Mouse (Mus musculus): ENCODE results near the gene Tesk2. TPM values are rescaled to one million over a fixed set of nuclear protein-coding genes. Genes with fewer than 3 reads are reported as not detected.

Gene Tesk2
- total RNA-seq, 1 experiment: 15.3 TPM

GRCm38 (mm10) chr4:116799901-116800300, 79.2 kb downstream of the Tesk2 start:
- no peak overlapping the region for H3K4me3 ChIP-seq (ENCODE audit: insufficient read depth in 1 of 2, low read depth in 1 of 2, low read length in 2 of 2, poor library complexity in 1 of 2, severe bottlenecking in 1 of 2)
- H3K27ac ChIP-seq (ENCODE audit: insufficient read depth, low read depth, low read length, poor library complexity, severe bottlenecking): no peak overlapping the region
- H3K36me3 ChIP-seq (ENCODE audit: control insufficient read depth, insufficient read depth, low read length, poor library complexity, severe bottlenecking): peaks cover 30% of the 10 kb centered on the region
- in situ Hi-C loops (cut with MboI; ENCODE audit: low sequenced_read_pairs in 2 of 2, unreplicated experiment in 2 of 2): loop anchor here in 1 of 2 experiments (25.0 kb wide), 1 partner anchor 337 kb away; the partner anchor contains the start of genes Btbd19, Plk3 and Tctex1d4
- DNase-seq (ENCODE audit: low read depth, low spot score): no peak
- no peaks in the 10 kb centered on the region for H3K9me3 ChIP-seq (ENCODE audit: control insufficient read depth, insufficient read depth, low read depth, low read length)
- no peak overlapping the region for H3K9ac ChIP-seq (ENCODE audit: insufficient read depth, low read depth, low read length, poor library complexity, severe bottlenecking)
- peaks cover 0 to 2% of the 10 kb centered on the region in 2 experiments; a peak in 1 of 4 replicates for H3K4me1 ChIP-seq (ENCODE audit: control insufficient read depth in 2 of 2, insufficient read depth in 2 of 2, low read length in 2 of 2, poor library complexity in 1 of 2)
- TF ChIP-seq ZNF384 (IDR thresholded peaks at IDR 0.05; ENCODE audit: low read depth, low read length): no peak
- no peak for TF ChIP-seq MAFK (IDR thresholded peaks at IDR 0.05; ENCODE audit: insufficient read depth, low read depth, low read length)
- no peak for TF ChIP-seq HCFC1 (IDR thresholded peaks at IDR 0.05; ENCODE audit: borderline replicate concordance, insufficient read depth, low read length)
- no peak for TF ChIP-seq CHD2 (IDR thresholded peaks at IDR 0.05; ENCODE audit: low read depth, low read length)
- TF ChIP-seq ZC3H11A (IDR thresholded peaks at IDR 0.05; ENCODE audit: borderline replicate concordance, low read depth, low read length): no peak

GRCm38 (mm10) chr4:116807197-116808129, 86.7 kb downstream of the Tesk2 start, which contains the start of the genes Toe1 and Mutyh:
Gene Toe1, minus strand, starts transcription at chr4:116807640.
Gene Mutyh, plus strand, starts transcription at chr4:116807723.
- Histone ChIP-seq H3K4me3 (ENCODE audit: insufficient read depth in 1 of 2, low read depth in 1 of 2, low read length in 2 of 2, poor library complexity in 1 of 2, severe bottlenecking in 1 of 2) (peak within 1 kb of the TSS; percentile 80 to 100), H3K9ac (ENCODE audit: insufficient read depth, low read depth, low read length, poor library complexity, severe bottlenecking) (peak within 1 kb of the TSS; percentile 90), H3K4me1 (ENCODE audit: control insufficient read depth in 2 of 2, insufficient read depth in 2 of 2, low read length in 2 of 2, poor library complexity in 1 of 2) (peaks cover 4 to 7% of the 10 kb centered on the region in 2 experiments; a peak in 3 of 4 replicates), H3K36me3 (ENCODE audit: control insufficient read depth, insufficient read depth, low read length, poor library complexity, severe bottlenecking) (peaks cover 30% of the 10 kb centered on the region), H3K9me3 (ENCODE audit: control insufficient read depth, insufficient read depth, low read depth, low read length) (no peaks in the 10 kb centered on the region), H3K27ac (ENCODE audit: insufficient read depth, low read depth, low read length, poor library complexity, severe bottlenecking) (peak within 1 kb of the TSS; percentile 79)
- in situ Hi-C loops (cut with MboI; ENCODE audit: low sequenced_read_pairs in 2 of 2, unreplicated experiment in 2 of 2): loop anchor here in 1 of 2 experiments (25.0 kb wide), 1 partner anchor 330 kb away; the partner anchor contains the start of genes Btbd19, Plk3 and Tctex1d4
- TF ChIP-seq HCFC1 (IDR thresholded peaks at IDR 0.05; ENCODE audit: borderline replicate concordance, insufficient read depth, low read length) (peak; percentile 86), CHD2 (IDR thresholded peaks at IDR 0.05; ENCODE audit: low read depth, low read length) (no peak)
- DNase-seq (ENCODE audit: low read depth, low spot score): peak; percentile 98

- H3K4me3 ChIP-seq (ENCODE audit: insufficient read depth in 1 of 2, low read depth in 1 of 2, low read length in 2 of 2, poor library complexity in 1 of 2, severe bottlenecking in 1 of 2): no peak overlapping the region
- H3K4me1 ChIP-seq (ENCODE audit: control insufficient read depth in 2 of 2, insufficient read depth in 2 of 2, low read length in 2 of 2, poor library complexity in 1 of 2): peaks cover 2 to 3% of the 10 kb centered on the region in 2 experiments; a peak in 2 of 4 replicates
- no peak overlapping the region for H3K9ac ChIP-seq (ENCODE audit: insufficient read depth, low read depth, low read length, poor library complexity, severe bottlenecking)
- H3K36me3 ChIP-seq (ENCODE audit: control insufficient read depth, insufficient read depth, low read length, poor library complexity, severe bottlenecking): peaks cover 12% of the 10 kb centered on the region; the same call in 1 of the 2 replicates
- no peak for TF ChIP-seq ZC3H11A (IDR thresholded peaks at IDR 0.05; ENCODE audit: borderline replicate concordance, low read depth, low read length)
- no peak for TF ChIP-seq HCFC1 (IDR thresholded peaks at IDR 0.05; ENCODE audit: borderline replicate concordance, insufficient read depth, low read length)
- no peak for TF ChIP-seq MAFK (IDR thresholded peaks at IDR 0.05; ENCODE audit: insufficient read depth, low read depth, low read length)
- TF ChIP-seq ZNF384 (IDR thresholded peaks at IDR 0.05; ENCODE audit: low read depth, low read length): no peak
- TF ChIP-seq CHD2 (IDR thresholded peaks at IDR 0.05; ENCODE audit: low read depth, low read length): no peak
- no peak for DNase-seq (ENCODE audit: low read depth, low spot score)
- no peak overlapping the region for H3K27ac ChIP-seq (ENCODE audit: insufficient read depth, low read depth, low read length, poor library complexity, severe bottlenecking)
- in situ Hi-C loops (cut with MboI; ENCODE audit: low sequenced_read_pairs in 2 of 2, unreplicated experiment in 2 of 2): loop anchor here in 1 of 2 experiments (25.0 kb wide), 1 partner anchor 326 kb away; the partner anchor contains the start of genes Btbd19, Plk3 and Tctex1d4
- no peaks in the 10 kb centered on the region for H3K9me3 ChIP-seq (ENCODE audit: control insufficient read depth, insufficient read depth, low read depth, low read length)
Measured at GRCm38 (mm10) chr4:116811012-116811411, 90.3 kb downstream of the Tesk2 start.

- in situ Hi-C loops (cut with MboI; ENCODE audit: low sequenced_read_pairs in 2 of 2, unreplicated experiment in 2 of 2): loop anchor here in 1 of 2 experiments (25.0 kb wide), 1 partner anchor 322 kb away; the partner anchor contains the start of genes Btbd19, Plk3 and Tctex1d4
- DNase-seq (ENCODE audit: low read depth, low spot score): no peak
- Histone ChIP-seq H3K9me3 (ENCODE audit: control insufficient read depth, insufficient read depth, low read depth, low read length) (no peaks in the 10 kb centered on the region), H3K27ac (ENCODE audit: insufficient read depth, low read depth, low read length, poor library complexity, severe bottlenecking) (no peak overlapping the region), H3K36me3 (ENCODE audit: control insufficient read depth, insufficient read depth, low read length, poor library complexity, severe bottlenecking) (peaks cover 30% of the 10 kb centered on the region; the same call in 1 of the 2 replicates), H3K9ac (ENCODE audit: insufficient read depth, low read depth, low read length, poor library complexity, severe bottlenecking) (no peak overlapping the region), H3K4me3 (ENCODE audit: insufficient read depth in 1 of 2, low read depth in 1 of 2, low read length in 2 of 2, poor library complexity in 1 of 2, severe bottlenecking in 1 of 2) (no peak overlapping the region), H3K4me1 (ENCODE audit: control insufficient read depth in 2 of 2, insufficient read depth in 2 of 2, low read length in 2 of 2, poor library complexity in 1 of 2) (peaks cover 0 to 2% of the 10 kb centered on the region in 2 experiments; a peak in 1 of 4 replicates)
- TF ChIP-seq ZC3H11A (IDR thresholded peaks at IDR 0.05; ENCODE audit: borderline replicate concordance, low read depth, low read length): no peak
Measured at GRCm38 (mm10) chr4:116815276-116815675, 94.5 kb downstream of the Tesk2 start.
